Mouse (Mus musculus) heart, embryonic 11.5 days (tissue): ENCODE data around the gene Spats2. TPM values are rescaled to one million over a fixed set of nuclear protein-coding genes. Genes with fewer than 3 reads are reported as not detected.
"Not testable (repeated sequence)": the region's sequence is repeated elsewhere in the genome, so short reads cannot be mapped to it uniquely, and the experiment has no call there.

Source experiments
- ATAC-seq: fragments of 200-750 bp; cut with Nextera tagmentation; replicated peaks from 2 replicates; pipeline ENCODE4 v1.8.0; 2017; ENCODE audit warnings: moderate library complexity; ENCODE audit not compliant: insufficient number of reproducible peaks, low FRiP score, low TSS enrichment
- H3K27ac ChIP-seq: fragments of 300-500 bp; sonication (generic); 2 replicates; pipeline ENCODE4 v1.5.1; 2014; ENCODE audit warnings: mild to moderate bottlenecking, low read depth, low read length
- H3K27me3 ChIP-seq: fragments of 300-500 bp; sonication (generic); 2 replicates; pipeline ENCODE4 v1.6.1; 2014; ENCODE audit warnings: mild to moderate bottlenecking, low read length, mixed read lengths; ENCODE audit not compliant: control insufficient read depth, insufficient read depth
- H3K36me3 ChIP-seq: fragments of 300-500 bp; sonication (generic); 2 replicates; pipeline ENCODE4 v1.6.1; 2014; ENCODE audit warnings: mild to moderate bottlenecking, low read length, moderate library complexity, mixed read lengths; ENCODE audit not compliant: control insufficient read depth, insufficient read depth
- H3K4me1 ChIP-seq: fragments of 300-500 bp; sonication (generic); 2 replicates; pipeline ENCODE4 v1.6.1; 2014; ENCODE audit warnings: low read length; ENCODE audit not compliant: control insufficient read depth, insufficient read depth
- H3K4me2 ChIP-seq: fragments of 300-500 bp; sonication (generic); 2 replicates; pipeline ENCODE4 v1.6.1; 2014; ENCODE audit warnings: mild to moderate bottlenecking, moderate library complexity
- H3K4me3 ChIP-seq: fragments of 300-500 bp; sonication (generic); 2 replicates; pipeline ENCODE4 v1.5.1; 2014; ENCODE audit warnings: low read depth, low read length
- H3K9ac ChIP-seq: fragments of 300-500 bp; sonication (generic); 2 replicates; pipeline ENCODE4 v1.6.1; 2014; ENCODE audit warnings: mild to moderate bottlenecking, low read depth, low read length, moderate library complexity
- H3K9me3 ChIP-seq: fragments of 300-500 bp; sonication (generic); replicated peaks from 2 replicates; pipeline ENCODE4 v1.6.1; 2016; ENCODE audit warnings: low read length; ENCODE audit not compliant: control insufficient read depth
- WGBS: fragments of 180-500 bp; shearing (Covaris S2); extraction: QIAGEN DNeasy Blood & Tissue Kit; methylation state at CpG from one replicate; pipeline ENCODE4 v1.1.7; 2014; ENCODE audit not compliant: insufficient replicate concordance; 5-methylcytosine and 5-hydroxymethylcytosine counted together
- polyA plus RNA-seq: library from polyadenylated mRNA; unstranded; fragments of >200 nt; fragmentation: Nextera tagmentation; extraction: Ambion mirVana; gene quantifications from 2 replicates; pipeline ENCODE4 v1.2.1, GENCODE M21; 2014

The Spats2 gene
- 43.5 and 45.2 TPM in 2 replicates for polyA plus RNA-seq

- H3K4me2 ChIP-seq = peak within 1 kb of the TSS; percentile 84
- no peaks in the 10 kb centered on the region for H3K9me3 ChIP-seq
- H3K4me3 ChIP-seq = peak within 1 kb of the TSS; percentile 84
- no peak for ATAC-seq
- peaks cover 18% of the 10 kb centered on the region for H3K4me1 ChIP-seq
- under 1% methylated on average over 12 of the region's 12 CpGs for WGBS
- H3K27me3 ChIP-seq = no peaks in the 10 kb centered on the region
- H3K36me3 ChIP-seq = no peaks in the 10 kb centered on the region
- peak within 1 kb of the TSS; percentile 96 for H3K9ac ChIP-seq
- H3K27ac ChIP-seq = peak within 1 kb of the TSS; percentile 95
Observed at GRCm38 (mm10) chr15:99125711-99126080, at the start of gene Spats2. TSS of gene Spats2 (plus strand) at chr15:99125916.

DNA sequence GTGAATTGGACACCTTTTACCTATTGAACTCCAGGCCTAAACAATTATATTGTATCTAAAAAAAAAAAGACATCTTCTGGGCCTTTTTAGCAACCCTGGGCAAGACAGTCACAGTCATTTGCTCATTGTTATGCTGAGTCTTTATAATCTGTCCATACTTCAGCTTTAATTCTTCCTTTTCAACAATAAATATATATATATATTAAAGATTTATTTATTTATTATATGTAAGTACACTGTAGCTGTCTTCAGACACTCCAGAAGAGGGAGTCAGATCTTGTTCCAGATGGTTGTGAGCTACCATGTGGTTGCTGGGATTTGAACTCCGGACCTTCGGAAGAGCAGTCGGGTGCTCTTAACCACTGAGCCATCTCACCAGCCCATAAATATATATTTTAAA is 49.7 kb upstream of the Spats2 start:
- not testable (repeated sequence) for H3K27ac ChIP-seq, ATAC-seq, H3K4me3 ChIP-seq, H3K36me3 ChIP-seq, H3K27me3 ChIP-seq, H3K9ac ChIP-seq, H3K9me3 ChIP-seq
- Histone ChIP-seq H3K4me1 (peaks cover 19% of the 10 kb centered on the region), H3K4me2 (peak overlapping the region; percentile 94; the same call in 1 of the 2 replicates)
- 96% methylated on average over 3 of the region's 3 CpGs for WGBS

- WGBS = 69% methylated on average over 15 of the region's 15 CpGs
- Histone ChIP-seq H3K9me3 (no peaks in the 10 kb centered on the region), H3K4me3 (no peak overlapping the region), H3K4me2 (no peak overlapping the region), H3K9ac (peak overlapping the region; percentile 46; the same call in 1 of the 2 replicates), H3K27ac (no peak overlapping the region), H3K27me3 (peaks cover 4% of the 10 kb centered on the region; the same call in 1 of the 2 replicates), H3K36me3 (peaks cover 10% of the 10 kb centered on the region), H3K4me1 (peaks cover 19% of the 10 kb centered on the region)
- ATAC-seq = no peak
Observed at GRCm38 (mm10) chr15:99078181-99078910, 47.4 kb upstream of the Spats2 start.

- Histone ChIP-seq H3K27ac (no peak overlapping the region), H3K4me1 (peaks cover 26% of the 10 kb centered on the region), H3K36me3 (peaks cover 10% of the 10 kb centered on the region), H3K4me2 (no peak overlapping the region), H3K9me3 (no peaks in the 10 kb centered on the region), H3K27me3 (peaks cover 17% of the 10 kb centered on the region; the same call in 1 of the 2 replicates), H3K4me3 (no peak overlapping the region), H3K9ac (no peak overlapping the region)
- 77% methylated on average over 3 of the region's 3 CpGs for WGBS
- ATAC-seq = no peak
Observed at GRCm38 (mm10) chr15:99079804-99080203, 45.9 kb upstream of the Spats2 start.

- H3K4me1 ChIP-seq = peaks cover 15% of the 10 kb centered on the region; the same call in 1 of the 2 replicates
- H3K36me3 ChIP-seq = peaks cover 10% of the 10 kb centered on the region
- peaks cover 42% of the 10 kb centered on the region for H3K27me3 ChIP-seq
- H3K9me3 ChIP-seq = no peaks in the 10 kb centered on the region
- H3K27ac ChIP-seq = no peak overlapping the region
- H3K9ac ChIP-seq = no peak overlapping the region
- no peak overlapping the region for H3K4me3 ChIP-seq
- WGBS = 95% methylated on average over 12 of the region's 12 CpGs
- 0 out of 2 replicates have a peak, but pooled peaks have one; percentile 18 for ATAC-seq
- no peak overlapping the region for H3K4me2 ChIP-seq
Observed at GRCm38 (mm10) chr15:99082322-99082721, 43.4 kb upstream of the Spats2 start.

- Histone ChIP-seq H3K27me3 (peaks cover 48% of the 10 kb centered on the region), H3K9ac (no peak overlapping the region), H3K36me3 (peaks cover 8% of the 10 kb centered on the region), H3K27ac (no peak overlapping the region), H3K4me1 (peaks cover 15% of the 10 kb centered on the region; the same call in 1 of the 2 replicates), H3K4me2 (no peak overlapping the region), H3K4me3 (no peak overlapping the region), H3K9me3 (no peaks in the 10 kb centered on the region)
- WGBS = 91% methylated on average over 16 of the region's 16 CpGs
- ATAC-seq = no peak
Observed at GRCm38 (mm10) chr15:99082840-99083239, 42.9 kb upstream of the Spats2 start.

DNA sequence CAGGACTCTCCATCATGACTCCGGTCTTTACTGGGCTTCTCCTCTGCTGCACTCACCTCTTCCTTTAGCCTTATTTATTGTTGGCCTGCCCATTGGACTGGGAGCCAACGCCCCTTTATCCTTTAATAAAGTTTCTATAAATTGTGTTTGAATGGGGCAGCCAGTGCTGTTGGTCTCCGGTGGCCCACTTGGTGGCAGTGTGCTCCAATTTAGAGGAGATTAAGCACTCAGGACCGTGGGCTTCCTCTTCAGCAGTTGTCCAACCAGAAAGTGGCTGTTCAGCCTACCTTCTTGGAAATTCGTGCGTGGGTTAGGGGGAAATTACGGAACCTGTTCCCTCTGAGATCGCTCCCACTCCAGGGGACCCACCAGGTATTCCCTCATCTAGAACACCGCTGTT is 42.5 kb upstream of the Spats2 start:
- Histone ChIP-seq H3K27me3 (peaks cover 52% of the 10 kb centered on the region), H3K9ac (no peak overlapping the region), H3K4me1 (peaks cover 15% of the 10 kb centered on the region; the same call in 1 of the 2 replicates), H3K4me3 (no peak overlapping the region), H3K36me3 (peaks cover 6% of the 10 kb centered on the region), H3K4me2 (no peak overlapping the region), H3K27ac (no peak overlapping the region), H3K9me3 (no peaks in the 10 kb centered on the region)
- 66% methylated on average over 9 of the region's 9 CpGs for WGBS
- ATAC-seq = no peak

DNA sequence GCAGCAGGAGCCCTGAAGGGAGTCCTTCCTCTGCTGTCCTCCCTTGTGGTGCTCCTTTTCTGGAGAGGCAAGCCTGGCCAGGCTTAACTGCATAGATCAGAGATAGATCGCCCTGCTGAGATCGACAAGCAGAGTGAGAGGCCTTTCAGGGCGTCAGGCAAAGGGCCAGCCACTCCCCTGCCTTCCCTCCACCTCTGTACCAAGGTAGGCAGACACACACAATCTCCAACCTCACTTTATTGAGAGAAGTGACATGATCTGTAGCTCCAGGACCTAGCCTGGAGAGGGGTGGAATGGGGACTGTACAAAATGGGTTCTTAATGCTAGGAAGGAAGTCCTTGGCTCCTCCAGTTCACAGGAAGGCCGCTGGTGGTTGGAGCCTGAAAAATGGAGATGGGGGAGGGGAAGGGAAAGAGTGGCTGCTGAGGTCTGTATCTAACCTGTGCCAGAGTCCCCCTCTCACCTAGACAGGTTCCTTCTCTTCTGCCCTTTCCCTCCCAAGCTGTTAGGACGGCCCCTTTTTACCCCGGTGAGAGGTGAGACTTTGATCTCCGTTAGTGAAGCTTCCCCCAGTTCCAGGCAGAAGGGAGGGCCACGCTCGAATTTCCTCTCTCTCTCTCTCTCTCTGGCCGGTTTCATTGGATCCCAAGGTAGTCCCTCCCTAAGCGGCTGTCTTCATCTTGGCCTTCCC is 41.7 kb upstream of the Spats2 start:
- Histone ChIP-seq H3K27ac (no peak overlapping the region), H3K9me3 (no peaks in the 10 kb centered on the region), H3K9ac (no peak overlapping the region), H3K4me3 (peak overlapping the region; percentile 22), H3K27me3 (peaks cover 59% of the 10 kb centered on the region), H3K4me2 (peak overlapping the region; percentile 47), H3K36me3 (peaks cover 6% of the 10 kb centered on the region), H3K4me1 (peaks cover 18% of the 10 kb centered on the region)
- WGBS = 6% methylated on average over 11 of the region's 11 CpGs
- ATAC-seq = no peak
